Mouse (Mus musculus): ENCODE measurements around the gene Dennd2d. TPM values are rescaled to one million over a fixed set of nuclear protein-coding genes. Genes with fewer than 3 reads are reported as not detected.
A peak's percentile ranks its signal among the peaks of the same experiment; 100 is the strongest.

Dennd2d gene
- polyA plus RNA-seq (2012; rRNA removed) = 0.21 and 0.25 TPM in 2 replicates

GRCm38 (mm10) chr3:106482281-106483081 lies at the start of gene Dennd2d:
Gene Dennd2d (plus strand): TSS chr3:106482405.
- H3K4me3 ChIP-seq (ENCODE audit: insufficient read depth, low read length) = peak within 1 kb of the TSS; percentile 40
- TF ChIP-seq CTCF (IDR thresholded peaks at IDR 0.05; ENCODE audit: extremely low read depth, insufficient read depth, low read length) (no peak), POLR2A (IDR thresholded peaks at IDR 0.05; ENCODE audit: extremely low read depth, insufficient read depth, low read length) (no peak)
- no peaks in the 10 kb centered on the region for H3K4me1 ChIP-seq (ENCODE audit: control insufficient read depth, insufficient read depth, low read length)
- no peak within 1 kb of the TSS for H3K27ac ChIP-seq (ENCODE audit: insufficient read depth, low read length)

GRCm38 (mm10) chr3:106448571-106448970 lies 33.6 kb upstream of the Dennd2d start:
- H3K4me3 ChIP-seq (ENCODE audit: insufficient read depth, low read length) = no peak overlapping the region

GRCm38 (mm10) chr3:106448995-106449394 lies 33.2 kb upstream of the Dennd2d start:
- no peak overlapping the region for H3K27ac ChIP-seq (ENCODE audit: insufficient read depth, low read length)
- H3K4me3 ChIP-seq (ENCODE audit: insufficient read depth, low read length) = no peak overlapping the region
- H3K4me1 ChIP-seq (ENCODE audit: control insufficient read depth, insufficient read depth, low read length) = no peaks in the 10 kb centered on the region
- no peak for TF ChIP-seq POLR2A (IDR thresholded peaks at IDR 0.05; ENCODE audit: extremely low read depth, insufficient read depth, low read length)
- no peak for TF ChIP-seq CTCF (IDR thresholded peaks at IDR 0.05; ENCODE audit: extremely low read depth, insufficient read depth, low read length)

More at GRCm38 (mm10) chr3:106448571-106448970, 33.6 kb upstream of the Dennd2d start:
- TF ChIP-seq POLR2A (IDR thresholded peaks at IDR 0.05; ENCODE audit: extremely low read depth, insufficient read depth, low read length) (no peak), CTCF (IDR thresholded peaks at IDR 0.05; ENCODE audit: extremely low read depth, insufficient read depth, low read length) (peak; percentile 51)
- Histone ChIP-seq H3K4me1 (ENCODE audit: control insufficient read depth, insufficient read depth, low read length) (no peaks in the 10 kb centered on the region), H3K27ac (ENCODE audit: insufficient read depth, low read length) (no peak overlapping the region)

GRCm38 (mm10) chr3:106449567-106449966 lies 32.6 kb upstream of the Dennd2d start:
- H3K27ac ChIP-seq (ENCODE audit: insufficient read depth, low read length) = no peak overlapping the region
- TF ChIP-seq POLR2A (IDR thresholded peaks at IDR 0.05; ENCODE audit: extremely low read depth, insufficient read depth, low read length) = no peak
- no peak for TF ChIP-seq CTCF (IDR thresholded peaks at IDR 0.05; ENCODE audit: extremely low read depth, insufficient read depth, low read length)
- H3K4me3 ChIP-seq (ENCODE audit: insufficient read depth, low read length) = no peak overlapping the region
- no peaks in the 10 kb centered on the region for H3K4me1 ChIP-seq (ENCODE audit: control insufficient read depth, insufficient read depth, low read length)

- TF ChIP-seq CTCF (IDR thresholded peaks at IDR 0.05; ENCODE audit: extremely low read depth, insufficient read depth, low read length) (no peak), POLR2A (IDR thresholded peaks at IDR 0.05; ENCODE audit: extremely low read depth, insufficient read depth, low read length) (no peak)
- no peak overlapping the region for H3K27ac ChIP-seq (ENCODE audit: insufficient read depth, low read length)
- H3K4me3 ChIP-seq (ENCODE audit: insufficient read depth, low read length) = no peak overlapping the region
- no peaks in the 10 kb centered on the region for H3K4me1 ChIP-seq (ENCODE audit: control insufficient read depth, insufficient read depth, low read length)
Observed at GRCm38 (mm10) chr3:106452616-106453015, 29.6 kb upstream of the Dennd2d start.

GRCm38 (mm10) chr3:106457298-106457869 lies 24.8 kb upstream of the Dennd2d start:
- no peak overlapping the region for H3K4me3 ChIP-seq (ENCODE audit: insufficient read depth, low read length)
- no peak overlapping the region for H3K27ac ChIP-seq (ENCODE audit: insufficient read depth, low read length)
- H3K4me1 ChIP-seq (ENCODE audit: control insufficient read depth, insufficient read depth, low read length) = no peaks in the 10 kb centered on the region
- TF ChIP-seq CTCF (IDR thresholded peaks at IDR 0.05; ENCODE audit: extremely low read depth, insufficient read depth, low read length) = no peak
- TF ChIP-seq POLR2A (IDR thresholded peaks at IDR 0.05; ENCODE audit: extremely low read depth, insufficient read depth, low read length) = no peak

GRCm38 (mm10) chr3:106462059-106462470 lies 20.1 kb upstream of the Dennd2d start:
- H3K27ac ChIP-seq (ENCODE audit: insufficient read depth, low read length) = no peak overlapping the region
- no peaks in the 10 kb centered on the region for H3K4me1 ChIP-seq (ENCODE audit: control insufficient read depth, insufficient read depth, low read length)
- TF ChIP-seq CTCF (IDR thresholded peaks at IDR 0.05; ENCODE audit: extremely low read depth, insufficient read depth, low read length) = no peak
- TF ChIP-seq POLR2A (IDR thresholded peaks at IDR 0.05; ENCODE audit: extremely low read depth, insufficient read depth, low read length) = no peak
- H3K4me3 ChIP-seq (ENCODE audit: insufficient read depth, low read length) = no peak overlapping the region

GRCm38 (mm10) chr3:106462493-106462892 lies 19.7 kb upstream of the Dennd2d start:
- no peaks in the 10 kb centered on the region for H3K4me1 ChIP-seq (ENCODE audit: control insufficient read depth, insufficient read depth, low read length)
- no peak for TF ChIP-seq POLR2A (IDR thresholded peaks at IDR 0.05; ENCODE audit: extremely low read depth, insufficient read depth, low read length)
- TF ChIP-seq CTCF (IDR thresholded peaks at IDR 0.05; ENCODE audit: extremely low read depth, insufficient read depth, low read length) = no peak
- no peak overlapping the region for H3K27ac ChIP-seq (ENCODE audit: insufficient read depth, low read length)

GRCm38 (mm10) chr3:106464750-106465149 lies 17.5 kb upstream of the Dennd2d start:
- Histone ChIP-seq H3K4me3 (ENCODE audit: insufficient read depth, low read length) (no peak overlapping the region), H3K4me1 (ENCODE audit: control insufficient read depth, insufficient read depth, low read length) (no peaks in the 10 kb centered on the region), H3K27ac (ENCODE audit: insufficient read depth, low read length) (no peak overlapping the region)
- no peak for TF ChIP-seq POLR2A (IDR thresholded peaks at IDR 0.05; ENCODE audit: extremely low read depth, insufficient read depth, low read length)
- no peak for TF ChIP-seq CTCF (IDR thresholded peaks at IDR 0.05; ENCODE audit: extremely low read depth, insufficient read depth, low read length)

More at GRCm38 (mm10) chr3:106462493-106462892, 19.7 kb upstream of the Dennd2d start:
- H3K4me3 ChIP-seq (ENCODE audit: insufficient read depth, low read length) = no peak overlapping the region

GRCm38 (mm10) chr3:106474210-106474609 lies 8.0 kb upstream of the Dennd2d start:
- no peak for TF ChIP-seq CTCF (IDR thresholded peaks at IDR 0.05; ENCODE audit: extremely low read depth, insufficient read depth, low read length)
- Histone ChIP-seq H3K4me1 (ENCODE audit: control insufficient read depth, insufficient read depth, low read length) (no peaks in the 10 kb centered on the region), H3K27ac (ENCODE audit: insufficient read depth, low read length) (no peak overlapping the region), H3K4me3 (ENCODE audit: insufficient read depth, low read length) (no peak overlapping the region)

Measured in cortical plate, adult 2 months (tissue).